Mouse (Mus musculus): Measurements from ENCODE around the gene Wdr54.

The Wdr54 gene

DNA sequence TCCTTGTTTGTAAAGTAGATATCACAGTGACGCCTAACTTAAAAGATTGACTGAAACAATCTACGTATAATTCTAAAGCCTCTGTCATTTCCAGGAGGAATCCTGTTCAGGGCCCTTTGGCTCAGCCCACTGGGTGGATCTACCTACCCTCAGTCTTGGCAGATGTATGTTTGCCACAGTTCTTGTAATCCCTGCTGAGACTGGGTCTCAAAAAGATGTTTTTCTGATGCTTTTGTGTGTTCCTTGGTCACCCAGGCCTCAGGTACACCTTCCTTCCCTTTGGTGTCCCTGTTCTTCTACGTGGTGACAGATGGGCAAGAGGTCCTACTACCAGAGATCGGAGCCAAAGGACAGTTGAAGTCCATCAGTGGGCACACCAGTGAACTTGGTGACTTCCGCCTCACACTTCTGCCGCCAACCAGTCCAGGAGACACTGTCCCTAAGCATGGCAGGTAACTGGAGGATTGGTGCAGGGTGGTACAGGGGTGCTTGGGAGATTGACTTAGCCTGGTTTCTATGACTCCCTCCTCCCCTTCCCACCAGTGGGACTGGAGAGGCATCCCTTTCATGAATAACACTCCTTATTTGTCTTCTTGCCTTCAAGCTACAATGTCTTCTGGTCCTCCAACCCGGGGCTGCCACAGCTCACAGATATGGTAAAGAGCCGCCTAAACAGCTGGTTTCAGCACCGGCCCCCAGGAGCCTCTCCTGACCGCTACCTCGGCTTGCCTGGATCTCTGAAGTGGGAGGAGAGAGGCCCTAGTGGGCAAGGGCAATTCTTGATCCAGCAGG is 39.6 kb downstream of the Wdr54 start:
- in situ Hi-C loops (cut with MboI; ENCODE audit: low pct_unique_long_range_greater_than_20kb in 1 of 2, low sequenced_read_pairs in 2 of 2, unreplicated experiment in 1 of 2): no loop called here

DNA sequence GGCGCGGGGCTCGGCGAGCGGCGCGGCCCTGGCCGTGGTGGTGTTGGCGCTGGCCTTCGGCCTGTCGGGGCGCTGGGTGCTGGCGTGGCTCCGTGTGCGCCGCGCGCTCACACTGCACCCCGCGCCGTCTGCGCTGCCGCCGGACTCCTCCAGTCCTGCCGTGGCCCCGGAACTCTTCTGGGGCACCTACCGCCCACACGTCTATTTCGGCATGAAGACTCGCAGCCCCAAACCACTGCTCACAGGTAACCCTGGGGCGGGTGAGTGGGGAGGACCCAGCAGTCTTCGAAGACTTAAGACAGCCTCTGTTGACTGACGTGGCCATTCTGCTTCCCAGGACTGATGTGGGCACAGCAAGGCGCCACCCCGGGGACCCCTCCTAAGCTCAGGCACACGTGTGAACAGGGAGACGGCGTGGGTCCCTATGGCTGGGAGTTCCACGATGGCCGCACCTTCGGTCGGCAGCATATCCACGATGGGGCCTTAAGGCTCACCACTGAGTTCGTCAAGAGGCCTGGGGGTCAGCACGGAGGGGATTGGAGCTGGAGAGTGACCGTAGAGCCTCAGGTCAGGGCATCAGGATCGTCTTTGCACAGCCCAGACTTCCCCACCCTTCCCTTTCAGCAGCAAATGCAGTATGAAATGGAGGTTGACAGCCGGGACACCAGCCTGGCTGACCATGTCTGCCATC is 40.4 kb downstream of the Wdr54 start:
- in situ Hi-C loops (cut with MboI; ENCODE audit: low pct_unique_long_range_greater_than_20kb in 1 of 2, low sequenced_read_pairs in 2 of 2, unreplicated experiment in 1 of 2): no loop called here

DNA sequence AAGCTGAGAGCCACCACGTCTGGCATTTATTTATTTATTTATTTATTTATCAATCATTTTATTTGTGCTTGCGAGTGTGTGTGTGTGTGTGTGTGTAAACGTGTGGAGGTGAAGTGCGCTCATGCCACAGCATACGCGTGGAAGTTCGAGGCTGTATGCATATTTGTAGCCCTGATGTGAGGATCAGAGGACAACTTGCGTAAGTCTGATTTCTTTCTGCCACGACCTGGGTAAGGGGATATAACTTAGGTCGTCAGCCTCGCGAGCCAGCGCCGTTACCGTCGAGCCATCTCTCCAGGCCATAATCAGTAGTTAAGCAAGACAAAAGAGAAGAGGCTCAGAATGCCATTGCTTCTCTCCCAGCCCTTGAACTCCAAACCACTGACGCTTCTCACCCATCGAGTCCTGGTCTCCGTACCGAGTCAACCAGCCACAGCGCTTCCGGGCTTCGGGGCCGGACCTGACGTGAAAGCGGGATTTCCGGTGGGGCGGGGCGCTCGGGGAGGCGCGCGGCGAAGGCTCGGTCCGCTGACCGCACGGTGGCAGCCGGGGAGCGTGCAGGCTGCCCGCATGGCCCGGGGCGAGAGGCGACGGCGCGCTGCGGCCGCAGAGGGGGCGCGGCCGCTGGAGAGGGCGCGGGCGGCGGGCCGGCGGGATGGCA is 41.1 kb downstream of the Wdr54 start, which contains the start of gene Mogs:
Mogs (plus strand) TSS at position 486 of the 661 bp plus-strand sequence.
- in situ Hi-C loops (cut with MboI; ENCODE audit: low pct_unique_long_range_greater_than_20kb in 1 of 2, low sequenced_read_pairs in 2 of 2, unreplicated experiment in 1 of 2): no loop called here

DNA sequence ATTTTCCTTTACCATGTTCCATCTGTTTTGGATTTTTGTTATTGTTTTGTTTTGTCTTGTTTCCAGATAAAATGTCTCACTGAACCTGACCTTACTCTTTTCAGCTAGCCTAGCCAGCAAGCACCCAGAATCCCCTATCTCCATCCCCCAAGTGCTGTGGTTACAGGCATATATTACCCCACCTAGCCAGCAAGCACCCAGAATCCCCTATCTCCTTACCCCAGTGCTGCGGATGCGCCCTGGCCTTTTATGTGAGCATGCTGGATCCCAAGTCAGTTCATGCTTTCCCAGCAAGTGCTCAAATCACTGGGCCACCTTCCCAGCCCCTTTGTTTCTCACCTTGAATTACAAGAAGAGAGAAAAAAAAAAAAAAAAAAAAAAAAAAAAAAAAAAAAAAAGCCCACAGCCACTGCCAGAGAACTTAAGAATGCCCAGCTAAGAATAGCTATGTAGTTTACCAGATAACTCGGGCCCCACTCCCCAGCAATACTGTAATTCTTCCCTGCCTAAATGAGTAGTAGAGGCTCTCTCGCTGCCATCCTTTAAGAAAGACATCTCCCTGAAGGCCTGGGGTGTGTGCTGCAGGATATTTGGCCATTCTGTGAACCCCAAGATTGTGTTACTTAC is 44.6 kb downstream of the Wdr54 start:
- in situ Hi-C loops (cut with MboI; ENCODE audit: low pct_unique_long_range_greater_than_20kb in 1 of 2, low sequenced_read_pairs in 2 of 2, unreplicated experiment in 1 of 2): no loop called here

DNA sequence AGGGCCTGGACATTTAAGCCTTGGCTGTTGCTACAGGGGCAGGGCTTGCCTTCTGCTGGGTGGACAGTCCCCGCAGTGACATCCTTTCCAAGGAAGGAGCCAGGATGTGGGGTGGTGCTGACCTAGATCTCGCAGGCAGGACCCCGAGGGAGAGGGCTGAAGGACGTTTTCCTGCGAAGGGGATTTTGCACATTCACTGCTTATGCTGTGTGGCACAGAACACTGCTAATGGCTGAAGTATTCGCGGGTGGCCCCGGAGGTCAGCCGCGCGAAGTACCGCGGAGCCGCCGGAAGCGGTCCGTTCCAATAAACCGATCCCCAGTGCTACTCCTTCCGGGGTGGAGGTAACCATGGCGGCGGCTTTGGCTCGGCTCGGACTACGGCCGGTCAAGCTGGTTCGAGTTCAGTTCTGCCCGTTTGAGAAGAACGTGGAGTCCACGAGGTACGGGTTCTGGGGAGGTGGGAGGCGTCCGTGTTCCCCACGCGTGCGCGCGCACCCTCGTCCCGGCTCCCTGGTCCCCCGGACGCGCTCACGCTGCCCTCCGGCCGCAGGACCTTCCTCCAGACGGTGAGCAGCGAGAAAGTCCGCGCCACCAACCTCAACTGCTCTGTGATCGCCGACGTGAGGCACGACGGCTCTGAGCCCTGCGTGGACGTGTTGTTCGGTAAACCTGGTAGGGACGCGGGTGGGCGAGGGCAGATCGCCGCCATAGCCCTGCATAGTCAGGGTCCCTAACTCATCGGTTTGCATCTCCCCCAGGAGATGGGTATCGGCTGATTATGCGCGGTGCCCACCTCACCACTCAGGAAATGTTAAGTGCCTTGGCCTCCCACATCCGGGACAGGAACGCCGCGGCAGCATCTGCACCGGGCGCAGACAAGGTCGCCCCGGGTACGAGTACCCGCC is 47.2 kb downstream of the Wdr54 start, which contains the start of gene Mrpl53:
Mrpl53 (plus strand) TSS at position 279 of the 907 bp plus-strand sequence.
- in situ Hi-C loops (cut with MboI; ENCODE audit: low pct_unique_long_range_greater_than_20kb in 1 of 2, low sequenced_read_pairs in 2 of 2, unreplicated experiment in 1 of 2): no loop called here

DNA sequence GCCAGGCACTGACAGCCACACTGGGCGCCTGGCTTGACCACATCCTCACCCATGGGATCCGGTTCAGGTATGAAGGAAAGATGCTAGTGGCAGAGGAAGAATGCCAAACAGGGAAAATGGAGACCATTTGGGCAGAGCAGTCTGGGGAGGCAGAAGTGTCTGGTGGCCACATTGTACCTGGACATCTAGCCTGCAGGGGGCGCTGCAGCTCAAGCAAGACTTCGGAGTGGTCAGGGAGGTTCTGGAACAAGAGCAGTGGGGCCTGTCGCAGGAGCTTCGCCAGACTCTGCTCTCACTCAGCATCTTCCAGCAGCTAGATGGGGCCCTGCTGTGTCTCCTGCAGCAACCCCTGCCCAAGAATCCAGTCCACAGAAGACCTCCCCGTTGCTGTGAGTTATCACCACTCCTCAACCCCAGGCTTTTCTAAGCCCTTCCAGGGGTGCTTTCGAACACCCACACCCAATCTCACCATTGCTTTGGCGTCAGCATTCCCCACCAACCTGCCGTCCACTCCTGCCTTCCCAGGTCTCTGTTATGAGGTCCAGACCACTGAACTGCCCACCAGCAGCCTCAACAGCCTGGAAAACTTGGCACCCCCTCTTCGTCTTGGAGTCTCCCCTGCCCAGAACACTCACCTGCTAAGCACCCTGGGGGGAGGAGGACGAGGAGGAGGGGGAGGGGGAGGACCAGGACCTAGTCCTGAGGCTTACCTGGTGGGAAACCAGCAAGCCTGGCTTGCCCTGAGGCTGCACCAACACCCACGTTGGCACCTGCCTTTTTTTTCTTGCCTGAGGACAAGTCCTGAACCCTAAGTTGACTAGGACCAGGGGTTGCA is 48.4 kb downstream of the Wdr54 start:
- in situ Hi-C loops (cut with MboI; ENCODE audit: low pct_unique_long_range_greater_than_20kb in 1 of 2, low sequenced_read_pairs in 2 of 2, unreplicated experiment in 1 of 2): no loop called here

DNA sequence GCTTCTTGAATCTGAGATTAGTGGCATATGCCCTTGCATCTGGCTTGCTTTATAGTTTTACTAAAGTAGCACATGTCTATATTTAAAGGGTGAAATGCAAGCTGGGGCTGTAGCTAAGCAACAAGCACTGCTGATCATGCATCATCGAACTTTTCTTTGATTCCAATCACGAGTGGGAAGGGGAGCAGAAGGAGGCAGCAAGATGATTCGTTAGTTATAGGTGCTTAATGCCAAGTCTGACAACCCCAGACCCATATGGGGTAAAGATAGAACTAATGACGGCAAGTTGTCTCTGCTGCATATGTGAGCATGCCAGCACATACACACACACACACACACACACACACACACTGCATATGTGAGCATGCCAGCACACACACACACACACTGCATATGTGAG is 52.0 kb downstream of the Wdr54 start:
- in situ Hi-C loops (cut with MboI; ENCODE audit: low pct_unique_long_range_greater_than_20kb in 1 of 2, low sequenced_read_pairs in 2 of 2, unreplicated experiment in 1 of 2): loop anchor here in 1 of 2 experiments (5.0 kb wide), 1 partner anchor 97 kb away; no protein-coding TSS in a partner anchor

DNA sequence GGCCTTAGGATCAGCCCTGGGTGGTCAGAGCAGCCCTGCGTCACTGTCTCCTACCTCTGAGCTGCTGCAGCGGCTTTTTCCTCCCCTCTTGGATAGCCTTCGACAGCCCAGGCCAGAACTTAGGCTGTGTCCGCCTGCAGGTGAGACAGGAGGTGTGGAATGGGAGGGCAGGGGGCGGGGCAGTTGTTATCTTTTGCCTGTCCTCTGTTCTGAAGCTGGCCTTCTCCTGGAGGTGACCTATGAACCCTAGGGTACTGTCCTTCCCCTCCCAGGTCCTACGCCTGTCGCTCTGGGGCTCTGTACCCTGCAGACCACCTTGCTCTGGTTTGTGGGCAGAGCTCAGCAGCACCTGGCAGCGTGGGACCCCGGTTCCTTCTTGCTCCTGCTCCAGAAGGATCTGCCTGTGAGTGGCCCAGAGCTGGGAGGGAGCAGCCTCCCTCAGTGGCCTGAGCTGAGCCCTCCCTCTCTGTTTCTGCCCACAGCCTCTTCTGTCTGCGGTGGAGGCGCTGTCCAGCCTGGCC is 53.0 kb downstream of the Wdr54 start:
- in situ Hi-C loops (cut with MboI; ENCODE audit: low pct_unique_long_range_greater_than_20kb in 1 of 2, low sequenced_read_pairs in 2 of 2, unreplicated experiment in 1 of 2): loop anchor here in 1 of 2 experiments (5.0 kb wide), 1 partner anchor 96 kb away; no protein-coding TSS in a partner anchor

DNA sequence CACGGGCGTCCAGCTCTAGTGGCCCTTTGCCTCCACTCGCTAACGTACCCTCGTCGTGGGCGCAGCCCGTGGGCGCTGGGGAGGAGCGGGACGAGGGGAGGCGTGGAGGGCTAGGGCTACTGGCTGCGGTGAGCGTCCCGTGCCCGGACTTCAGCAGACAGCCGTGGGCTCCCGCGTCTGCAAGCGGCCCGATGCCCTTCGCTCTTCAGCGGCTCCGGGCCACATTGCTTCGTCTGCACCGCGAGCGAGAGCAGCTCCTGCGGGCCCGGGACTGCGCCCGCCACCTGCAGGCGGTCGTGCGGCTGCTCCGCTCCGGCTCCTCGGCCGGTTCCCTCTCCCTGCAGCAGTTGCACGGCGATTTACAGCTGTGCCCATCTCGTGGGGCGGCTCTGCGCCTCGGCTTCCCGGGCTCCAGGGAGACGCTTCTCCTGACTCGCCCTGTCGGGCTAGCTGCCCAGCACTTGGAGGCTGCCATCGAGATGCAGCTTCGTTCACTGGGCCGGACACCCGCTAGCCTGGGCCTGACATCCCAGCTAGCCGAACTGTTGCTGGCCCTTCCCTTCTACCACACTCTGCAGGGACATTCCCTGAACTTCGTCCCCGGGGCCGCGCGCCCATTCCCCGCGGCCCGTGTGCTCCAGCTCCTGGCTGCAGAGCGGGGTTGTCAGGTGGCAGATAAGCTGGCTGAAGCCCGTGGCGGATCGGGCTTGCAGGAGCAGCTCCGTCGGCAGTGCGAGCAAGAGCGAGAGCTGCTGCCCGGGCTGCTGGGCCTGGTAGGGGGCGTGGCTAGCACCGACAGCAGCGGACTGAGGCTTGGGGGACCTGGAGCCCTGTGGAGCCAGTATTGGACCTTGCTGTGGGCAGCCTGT is 54.3 kb downstream of the Wdr54 start:
- in situ Hi-C loops (cut with MboI; ENCODE audit: low pct_unique_long_range_greater_than_20kb in 1 of 2, low sequenced_read_pairs in 2 of 2, unreplicated experiment in 1 of 2): loop anchor here in 1 of 2 experiments (5.0 kb wide), 1 partner anchor 95 kb away; no protein-coding TSS in a partner anchor

DNA sequence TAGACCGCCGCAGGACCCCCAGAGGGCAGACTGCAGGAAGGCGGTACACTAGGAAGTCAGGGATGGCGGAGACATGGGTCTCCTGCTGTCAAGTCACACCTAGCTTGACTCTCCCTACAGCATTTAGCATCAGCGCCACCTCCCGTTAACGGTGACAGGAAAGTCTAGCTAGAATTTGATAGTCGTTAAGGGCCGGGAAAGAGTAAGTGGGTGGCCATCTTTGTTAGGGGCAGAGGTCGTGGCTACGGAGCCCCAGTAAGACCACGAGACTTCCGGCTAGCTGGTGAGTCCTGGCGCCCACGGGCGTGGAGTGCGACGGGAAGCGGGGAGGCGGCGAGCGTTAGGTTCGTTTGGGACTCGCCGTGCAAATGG is 54.9 kb downstream of the Wdr54 start, which contains the start of the genes Ccdc142 and Gm42688:
Ccdc142 (plus strand) TSS at position 286 of the 372 bp plus-strand sequence.
Gm42688 (plus strand) TSS at position 302 of the 372 bp plus-strand sequence.
- in situ Hi-C loops (cut with MboI; ENCODE audit: low pct_unique_long_range_greater_than_20kb in 1 of 2, low sequenced_read_pairs in 2 of 2, unreplicated experiment in 1 of 2): loop anchor here in 1 of 2 experiments (5.0 kb wide), 1 partner anchor 94 kb away; no protein-coding TSS in a partner anchor

Measured in mouse embryonic stem cell (cell line).